Mouse (Mus musculus) lung, adult 2 months (tissue): ENCODE measurements around the gene Golph3. TPM values are rescaled to one million over a fixed set of nuclear protein-coding genes. Genes with fewer than 3 reads are reported as not detected.

Experiments
- DNase-seq: peaks from one replicate; pipeline ENCODE4 v3.0.0; 2022
- H3K4me1 ChIP-seq: fragments of 200-500 bp; 2 replicates; pipeline ENCODE4 v1.6.1; 2011; ENCODE audit warnings: low read length; ENCODE audit not compliant: control insufficient read depth, insufficient read depth
- H3K4me3 ChIP-seq: fragments of 200-500 bp; replicated peaks from 2 replicates; pipeline ENCODE3; 2011; ENCODE audit warnings: low read depth, mild to moderate bottlenecking, control low read depth, low read length; ENCODE audit errors: extremely low read depth
- CTCF ChIP-seq: fragments of 200-500 bp; IDR thresholded peaks from 2 replicates; pipeline ENCODE4 v1.5.1; 2011; ENCODE audit warnings: mild to moderate bottlenecking, low read length, control low read depth; ENCODE audit not compliant: insufficient read depth
- POLR2A ChIP-seq: fragments of 200-500 bp; IDR thresholded peaks from 2 replicates; pipeline ENCODE4 v1.6.1; 2011; ENCODE audit warnings: low read depth, mild to moderate bottlenecking, control low read depth, low read length, borderline replicate concordance; ENCODE audit errors: extremely low read depth
- WGBS: fragments of 180-500 bp; shearing (Covaris S2); methylation state at CpG from one replicate; pipeline ENCODE4 v1.1.7; 2018; 5-methylcytosine and 5-hydroxymethylcytosine counted together
- polyA plus RNA-seq: library from polyadenylated mRNA; depleted of rRNA; stranded (reverse); fragments of >200 nt; gene quantifications from 2 replicates; pipeline ENCODE4 v1.2.3, GENCODE M21; 2012

Golph3 gene
- polyA plus RNA-seq, 1 experiment = 92.4 TPM

GRCm38 (mm10) chr15:12354281-12354810, 33.1 kb downstream of the Golph3 start:
- Histone ChIP-seq H3K4me3 (no peak overlapping the region), H3K4me1 (peaks cover 6% of the 10 kb centered on the region)
- 0 out of 2 replicates have a peak, but pooled peaks have one; percentile 8 for TF ChIP-seq CTCF
- TF ChIP-seq POLR2A = no peak
- no peak for DNase-seq
- 81% methylated on average over 2 of the region's 2 CpGs for WGBS

DNA sequence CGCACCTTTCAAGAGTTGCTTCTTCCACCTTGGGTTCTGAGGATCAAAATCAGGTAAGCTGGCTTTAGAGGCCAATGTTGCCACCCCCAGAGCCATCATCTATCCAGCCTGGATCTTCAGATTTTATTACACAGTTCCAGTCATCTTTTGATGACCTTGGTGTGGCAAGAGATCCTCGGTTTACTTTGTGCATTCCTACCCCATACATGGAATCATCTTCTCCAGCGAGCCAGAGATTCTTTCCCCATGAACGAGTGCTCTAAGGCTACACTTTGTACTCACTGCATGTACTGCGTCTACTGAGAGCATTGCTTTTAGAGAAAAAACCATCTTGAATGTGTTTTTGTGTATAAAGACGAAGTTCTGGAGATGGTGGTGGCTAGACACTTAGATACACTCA, 34.0 kb downstream of the Golph3 start:
- peaks cover 6% of the 10 kb centered on the region for H3K4me1 ChIP-seq
- no peak overlapping the region for H3K4me3 ChIP-seq
- TF ChIP-seq POLR2A = no peak
- TF ChIP-seq CTCF = no peak
- WGBS = 64% methylated on average over 6 of the region's 6 CpGs
- DNase-seq = no peak

- WGBS = 56% methylated on average over 7 of the region's 7 CpGs
- H3K4me1 ChIP-seq = peaks cover 6% of the 10 kb centered on the region
- no peak overlapping the region for H3K4me3 ChIP-seq
- TF ChIP-seq CTCF = no peak
- no peak for TF ChIP-seq POLR2A
- no peak for DNase-seq
Measured at GRCm38 (mm10) chr15:12355907-12356306, 34.7 kb downstream of the Golph3 start.

DNA sequence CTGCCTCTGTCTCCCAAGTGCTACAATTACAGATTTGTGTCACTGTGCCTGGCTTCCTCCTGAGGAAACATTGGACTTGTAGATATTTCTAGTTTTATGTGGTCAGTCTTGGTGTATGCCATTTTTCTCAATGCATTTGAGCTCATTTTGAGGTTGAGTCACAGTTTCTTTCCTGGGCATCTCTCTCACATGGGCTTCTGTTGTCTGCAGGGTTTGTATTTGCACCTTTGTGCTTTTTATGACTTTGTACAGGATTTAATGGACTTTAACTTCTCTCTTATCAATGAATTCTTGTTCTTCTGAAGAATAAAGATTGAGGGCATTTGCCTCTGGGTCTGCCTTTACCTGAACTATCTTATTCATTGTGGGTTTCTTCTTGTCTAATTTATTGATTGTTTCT, 36.2 kb downstream of the Golph3 start:
- peaks cover 6% of the 10 kb centered on the region for H3K4me1 ChIP-seq
- TF ChIP-seq CTCF (no peak), POLR2A (no peak)
- H3K4me3 ChIP-seq = no peak overlapping the region
- DNase-seq = no peak

DNA sequence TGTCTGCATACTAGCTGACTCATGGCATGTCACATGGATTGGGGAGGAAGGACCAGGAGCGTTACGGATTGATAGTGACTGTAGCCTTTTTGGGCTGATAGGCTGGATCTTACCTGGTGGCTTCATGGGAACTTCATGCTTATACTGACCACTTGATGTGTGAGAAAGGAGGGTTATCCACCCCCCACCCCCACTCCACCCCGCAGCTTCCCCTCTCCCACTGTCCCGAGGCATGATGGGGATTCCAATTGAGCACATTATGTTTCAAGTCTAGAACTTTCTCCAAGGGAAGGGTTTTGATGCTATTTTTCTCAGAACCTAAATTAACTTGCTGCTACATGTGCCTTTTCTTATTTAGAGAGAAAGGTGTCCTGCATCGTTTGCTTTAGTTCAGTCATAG, 37.1 kb downstream of the Golph3 start:
- Histone ChIP-seq H3K4me3 (no peak overlapping the region), H3K4me1 (peaks cover 6% of the 10 kb centered on the region)
- WGBS = 86% methylated on average over 5 of the region's 5 CpGs
- DNase-seq = no peak
- TF ChIP-seq CTCF = no peak
- no peak for TF ChIP-seq POLR2A

- TF ChIP-seq CTCF = no peak
- WGBS = 74% methylated on average over 19 of the region's 19 CpGs
Measured at GRCm38 (mm10) chr15:12360519-12361212, 39.4 kb downstream of the Golph3 start.

DNA sequence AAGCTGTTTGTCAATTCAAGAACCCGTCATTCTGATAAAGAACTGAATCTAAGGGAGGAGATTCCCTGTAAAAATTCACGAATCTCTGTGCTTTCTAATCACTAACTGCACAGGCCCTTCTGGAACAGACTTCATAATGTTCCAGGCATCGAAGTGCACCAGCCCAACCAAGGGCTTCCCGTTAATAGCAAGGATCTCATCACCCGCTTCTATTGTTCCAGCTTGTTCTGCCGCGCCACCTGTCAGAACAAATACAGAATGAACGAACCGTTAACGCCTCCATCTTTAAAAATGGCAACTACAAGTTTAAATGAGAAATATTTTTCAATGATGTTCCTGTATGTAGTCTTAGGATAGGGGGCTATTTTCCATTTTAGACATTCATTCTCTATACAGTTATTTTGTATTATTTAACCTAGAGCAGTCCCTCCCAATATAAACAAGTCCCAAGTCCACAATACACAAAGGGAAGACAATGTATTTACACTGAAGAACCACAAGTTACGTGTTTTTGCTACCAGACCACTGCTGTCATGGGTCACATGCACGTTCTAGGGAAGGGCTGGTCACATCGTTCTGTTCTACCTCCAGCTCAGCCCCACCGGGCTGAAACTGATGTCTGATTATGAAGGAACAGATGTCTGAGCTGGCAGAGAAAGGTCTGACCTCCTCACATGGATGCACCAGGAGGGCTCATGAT, 40.9 kb downstream of the Golph3 start:
- no peak overlapping the region for H3K4me3 ChIP-seq
- no peak for DNase-seq
- peaks cover 3% of the 10 kb centered on the region; the same call in 1 of the 2 replicates for H3K4me1 ChIP-seq
- no peak for TF ChIP-seq POLR2A
- 85% methylated on average over 14 of the region's 14 CpGs for WGBS

More at GRCm38 (mm10) chr15:12360519-12361212, 39.4 kb downstream of the Golph3 start:
- H3K4me1 ChIP-seq = peaks cover 3% of the 10 kb centered on the region; the same call in 1 of the 2 replicates
- DNase-seq = no peak
- no peak overlapping the region for H3K4me3 ChIP-seq

GRCm38 (mm10) chr15:12362701-12363040, 41.4 kb downstream of the Golph3 start:
- Histone ChIP-seq H3K4me1 (peaks cover 3% of the 10 kb centered on the region; the same call in 1 of the 2 replicates), H3K4me3 (no peak overlapping the region)
- TF ChIP-seq CTCF (no peak), POLR2A (no peak)
- 84% methylated on average over 6 of the region's 6 CpGs for WGBS
- no peak for DNase-seq

DNA sequence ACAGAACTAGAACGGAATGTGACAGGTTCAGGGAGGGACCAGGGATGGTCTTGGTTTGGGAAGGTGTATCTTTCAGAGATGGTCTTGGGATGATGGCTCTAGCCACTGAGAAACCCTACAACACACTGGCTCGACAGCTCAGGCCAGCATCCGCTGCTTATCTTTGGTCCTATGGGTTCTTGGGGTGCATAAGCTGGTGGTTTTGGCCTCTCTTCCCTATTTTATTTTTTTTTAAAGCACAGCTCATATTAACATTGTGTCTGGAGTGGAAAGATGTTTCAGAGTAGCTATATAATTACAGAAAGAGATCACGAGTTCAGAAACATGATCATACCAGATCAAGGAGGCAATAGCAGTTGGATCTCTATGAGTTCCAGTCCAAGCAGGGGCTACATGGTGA, 42.8 kb downstream of the Golph3 start:
- DNase-seq = no peak
- WGBS = 86% methylated on average over 4 of the region's 4 CpGs
- TF ChIP-seq POLR2A (no peak), CTCF (no peak)
- Histone ChIP-seq H3K4me1 (peaks cover 6% of the 10 kb centered on the region; the same call in 1 of the 2 replicates), H3K4me3 (no peak overlapping the region)

- 75% methylated on average over 15 of the region's 15 CpGs for WGBS
Measured at GRCm38 (mm10) chr15:12365416-12366071, 44.3 kb downstream of the Golph3 start.

More at GRCm38 (mm10) chr15:12365416-12366071, 44.3 kb downstream of the Golph3 start:
- TF ChIP-seq CTCF = no peak
- TF ChIP-seq POLR2A = no peak
- H3K4me3 ChIP-seq = no peak overlapping the region
- no peak for DNase-seq
- peaks cover 6% of the 10 kb centered on the region; the same call in 1 of the 2 replicates for H3K4me1 ChIP-seq
